Mouse (Mus musculus): ENCODE results near the gene Tmem206.

The Tmem206 gene

DNA sequence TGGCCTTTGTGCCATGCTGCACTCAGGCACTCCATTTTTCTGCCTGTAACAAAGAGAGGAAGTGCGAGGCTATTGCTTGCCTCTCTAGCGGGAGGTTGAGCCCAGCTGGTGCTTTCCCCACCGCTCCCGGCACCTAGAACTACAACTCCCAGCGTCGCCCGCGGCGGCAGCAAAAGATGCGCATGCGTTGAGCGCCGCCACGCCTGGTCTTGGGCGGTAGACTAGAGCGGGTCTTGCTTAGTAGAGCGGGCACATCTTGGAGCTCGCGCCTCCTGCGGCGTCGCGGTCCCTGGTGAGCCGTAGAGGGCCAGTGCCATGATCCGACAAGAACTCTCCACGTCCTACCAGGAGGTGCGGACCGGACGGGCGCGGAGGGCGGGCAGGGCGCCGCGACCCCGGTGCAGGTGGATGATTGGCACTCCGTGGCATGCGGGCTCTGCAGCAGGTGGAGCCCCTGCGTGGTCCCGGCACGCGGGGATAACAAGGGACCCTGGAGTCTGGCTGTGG, at the start of gene Tmem206:
TSS of gene Tmem206 (plus strand) at position 187 of the 507 bp plus-strand sequence.
- in situ Hi-C loops (cut with MboI, MseI), result no loop called here

DNA sequence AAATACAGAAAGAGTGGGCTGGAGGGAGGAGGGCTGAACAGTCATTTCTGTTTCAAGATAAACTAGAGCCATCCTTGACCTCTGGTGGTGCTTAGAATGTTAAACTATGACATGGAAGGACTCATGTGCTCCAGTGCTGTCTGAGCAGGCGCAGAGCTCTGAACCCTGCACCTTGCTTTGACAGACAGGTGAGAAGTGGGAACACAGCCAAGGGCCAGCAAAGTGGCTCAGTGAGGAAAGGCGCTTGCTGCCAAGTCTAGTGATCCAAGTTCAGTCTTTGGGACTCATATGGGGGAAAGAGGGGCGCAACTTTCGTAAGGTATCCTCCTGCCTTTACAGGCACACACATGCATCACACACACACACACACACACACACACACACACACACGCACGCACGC, 49.5 kb upstream of the Tmem206 start:
- in situ Hi-C loops (cut with MboI, MseI), result no loop called here

DNA sequence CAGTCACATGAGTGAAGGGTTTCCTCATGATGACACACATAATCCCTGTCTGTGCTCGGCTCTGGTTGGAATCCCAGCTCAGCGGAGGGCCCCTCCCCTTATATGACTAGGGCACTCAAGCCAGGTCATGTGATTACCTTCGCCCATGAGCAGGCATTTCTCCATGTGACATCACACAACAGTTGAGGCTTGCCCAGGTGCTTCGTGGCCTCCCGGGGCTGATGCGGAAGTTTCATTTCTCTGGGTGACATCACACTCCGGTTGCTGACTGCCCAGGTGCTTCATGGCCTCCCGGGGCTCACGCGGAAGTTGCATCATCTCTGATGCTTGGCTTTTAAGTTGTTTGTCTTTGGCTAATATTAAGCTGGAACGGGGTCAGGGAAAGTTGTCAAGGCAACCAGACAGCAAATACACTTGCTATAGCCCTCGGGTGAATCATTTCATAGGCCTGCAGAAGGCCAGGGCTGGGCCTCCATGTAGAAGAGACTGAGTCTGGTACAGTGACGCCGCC, 48.1 kb upstream of the Tmem206 start:
- in situ Hi-C loops (cut with MboI, MseI), result no loop called here

DNA sequence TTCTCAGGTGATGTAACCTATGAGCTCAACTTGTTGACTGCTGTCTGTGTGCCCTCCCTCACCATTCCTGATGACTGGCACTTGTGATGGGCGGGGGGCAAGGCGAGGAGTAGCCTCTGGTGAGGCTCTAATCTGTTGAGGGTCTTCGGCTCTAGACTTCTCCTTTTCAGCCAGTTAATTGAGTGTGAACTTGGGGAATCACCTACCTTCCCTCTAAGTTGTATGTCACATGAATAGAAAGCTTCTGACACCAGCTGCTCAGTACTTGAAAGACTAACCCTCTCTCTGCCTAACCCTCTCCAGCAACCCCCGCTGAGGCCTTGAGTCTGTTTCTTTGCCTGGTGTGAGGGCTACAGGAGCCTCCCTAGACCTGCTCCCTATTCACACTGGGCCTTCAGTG, 47.4 kb upstream of the Tmem206 start:
- in situ Hi-C loops (cut with MboI, MseI), result no loop called here

DNA sequence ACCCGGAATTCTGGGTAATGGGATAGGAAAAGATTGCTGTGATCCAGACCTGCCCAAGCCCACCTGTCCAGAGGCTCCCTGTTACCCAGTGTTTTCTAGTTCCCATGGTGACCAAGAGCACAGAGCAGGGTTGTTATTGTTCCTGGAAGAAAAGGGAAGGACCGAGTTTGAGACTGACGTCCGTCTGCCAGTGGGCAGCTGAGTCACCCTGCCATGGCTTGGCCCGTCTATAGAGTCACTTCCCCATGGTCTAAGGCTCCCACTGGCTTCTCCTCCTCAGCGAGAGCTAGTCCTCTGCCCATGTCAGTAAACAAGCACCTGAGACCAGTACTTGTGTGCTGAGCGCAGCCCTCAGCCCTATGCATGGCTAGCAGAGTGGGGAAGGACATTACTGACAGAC, 44.5 kb upstream of the Tmem206 start:
- in situ Hi-C loops (cut with MboI, MseI), result loop anchor here (5.0 kb wide), 1 partner anchor 189 kb away; no protein-coding TSS in a partner anchor

DNA sequence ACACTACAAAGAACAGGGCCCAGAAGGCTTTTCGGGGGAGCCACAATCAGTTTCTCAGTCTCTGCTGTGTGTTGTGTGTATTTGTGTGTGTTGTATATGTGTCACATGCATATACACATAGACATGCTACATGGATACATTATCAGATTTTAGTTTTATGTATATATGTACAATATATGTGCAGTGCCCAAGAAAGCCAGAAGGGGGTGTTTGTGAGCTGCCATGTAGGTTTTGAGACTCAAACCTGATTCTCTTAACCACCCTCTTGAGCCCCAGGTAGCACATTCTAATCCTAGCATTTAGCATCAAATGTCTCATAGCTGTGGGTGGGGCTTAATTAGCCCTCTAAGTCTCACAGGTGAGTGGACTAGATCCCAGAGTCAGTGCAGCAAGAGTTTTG, 43.4 kb upstream of the Tmem206 start:
- in situ Hi-C loops (cut with MboI, MseI), result loop anchor here (5.0 kb wide), 1 partner anchor 190 kb away; no protein-coding TSS in a partner anchor

DNA sequence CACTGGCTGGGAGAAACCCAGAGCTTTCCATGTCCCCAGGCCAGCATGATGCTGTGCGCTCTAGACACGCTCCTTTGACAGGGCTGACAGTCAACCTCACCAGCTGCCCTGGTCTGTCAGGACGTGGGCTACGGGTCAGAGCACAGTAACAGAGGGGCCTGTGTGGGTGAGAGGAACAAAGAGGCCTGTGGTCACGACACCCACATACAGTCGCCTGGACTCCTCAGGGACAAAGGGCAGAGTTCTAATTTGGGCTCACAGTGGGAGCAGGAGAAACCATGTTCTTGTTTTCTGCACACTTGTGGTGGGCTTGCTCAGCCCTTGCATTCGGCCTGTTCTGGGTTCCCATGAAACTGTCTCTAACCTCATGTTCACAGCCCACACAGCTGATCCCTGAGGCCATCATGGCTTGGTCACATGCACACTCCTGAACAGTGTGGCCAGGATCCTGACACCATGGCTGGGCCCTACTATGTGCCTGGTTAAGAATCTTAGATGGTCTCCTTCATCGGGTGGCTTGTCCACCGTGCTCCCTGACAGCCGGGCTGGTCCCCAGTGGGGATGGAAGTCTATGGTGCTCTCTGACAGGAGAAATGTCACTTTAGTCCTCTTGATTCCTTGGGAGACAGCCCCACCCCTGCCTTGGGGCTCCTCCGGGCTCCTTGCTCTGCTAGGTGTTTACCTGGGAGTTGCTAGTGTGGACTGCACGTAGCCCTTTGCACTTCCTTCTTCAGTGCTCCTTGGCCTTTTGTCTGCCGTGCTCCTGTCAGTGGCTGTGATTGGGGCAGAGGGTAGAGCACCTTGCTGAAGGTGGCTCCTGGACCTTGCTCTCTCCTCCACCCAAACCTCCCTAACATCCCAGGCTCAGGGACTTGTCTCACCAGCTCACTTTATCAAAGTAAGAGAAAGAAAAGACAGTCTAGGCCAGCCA, 42.3 kb upstream of the Tmem206 start:
- in situ Hi-C loops (cut with MboI, MseI), result loop anchor here (5.0 kb wide), 1 partner anchor 191 kb away; no protein-coding TSS in a partner anchor

DNA sequence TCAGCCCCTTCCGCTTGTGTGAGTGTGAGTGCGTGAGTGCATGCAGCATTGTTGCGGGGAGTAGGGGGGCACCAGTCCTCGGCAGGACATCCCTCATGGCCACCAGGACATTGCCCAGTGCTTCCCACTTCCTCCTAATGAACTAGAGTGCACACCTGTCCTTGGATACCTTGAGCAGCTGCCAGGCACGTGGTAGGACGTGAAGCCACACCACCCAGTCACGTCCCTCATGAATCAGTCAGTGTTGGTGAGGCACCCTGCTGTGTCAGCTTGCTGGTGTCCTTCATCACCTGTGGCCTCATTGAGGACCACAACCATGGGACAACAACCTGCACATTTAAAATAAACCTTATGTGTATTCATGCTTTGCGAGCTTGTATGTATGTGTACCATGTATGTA, 41.2 kb upstream of the Tmem206 start:
- in situ Hi-C loops (cut with MboI, MseI), result loop anchor here (5.0 kb wide), 1 partner anchor 192 kb away; no protein-coding TSS in a partner anchor

DNA sequence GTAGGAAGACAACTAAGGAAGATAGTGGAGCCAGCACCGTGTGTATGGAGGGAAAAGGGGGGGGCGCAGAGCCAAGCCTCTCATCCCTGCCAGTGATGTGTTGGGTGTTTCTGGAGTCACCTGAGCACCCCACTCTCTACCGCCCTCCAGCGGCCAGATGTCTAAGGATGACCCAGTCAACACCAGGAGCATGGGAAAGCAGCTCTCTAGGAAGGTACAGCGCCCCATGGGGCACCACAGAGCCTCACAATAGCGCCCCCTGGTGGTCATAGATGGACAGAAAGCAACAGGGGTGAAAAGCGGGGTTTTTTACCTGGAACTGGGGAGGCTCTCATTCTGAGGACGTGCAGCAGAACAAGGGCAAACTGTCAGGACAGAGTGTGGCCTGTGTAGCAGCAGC, 37.0 kb upstream of the Tmem206 start:
- in situ Hi-C loops (cut with MboI, MseI), result no loop called here

DNA sequence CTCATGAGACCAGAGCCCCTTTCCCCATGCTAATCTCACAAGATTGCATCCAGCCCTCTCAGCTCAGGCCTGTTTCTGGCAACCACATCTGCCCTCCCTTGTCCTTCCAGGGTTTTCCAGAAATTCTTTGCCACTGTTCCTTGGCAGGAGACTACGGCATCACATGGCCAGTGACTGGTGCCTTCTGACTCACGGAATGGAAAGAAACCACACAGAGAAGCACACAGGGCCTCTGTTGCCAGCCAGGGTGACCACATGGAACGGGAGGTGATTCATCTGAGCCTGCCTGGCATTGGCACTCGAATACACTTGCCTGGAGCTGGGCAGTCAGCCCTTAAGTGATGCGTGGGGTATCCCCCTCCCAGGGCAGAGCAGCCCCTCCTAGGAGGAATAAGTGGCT, 33.4 kb upstream of the Tmem206 start:
- in situ Hi-C loops (cut with MboI, MseI), result no loop called here

DNA sequence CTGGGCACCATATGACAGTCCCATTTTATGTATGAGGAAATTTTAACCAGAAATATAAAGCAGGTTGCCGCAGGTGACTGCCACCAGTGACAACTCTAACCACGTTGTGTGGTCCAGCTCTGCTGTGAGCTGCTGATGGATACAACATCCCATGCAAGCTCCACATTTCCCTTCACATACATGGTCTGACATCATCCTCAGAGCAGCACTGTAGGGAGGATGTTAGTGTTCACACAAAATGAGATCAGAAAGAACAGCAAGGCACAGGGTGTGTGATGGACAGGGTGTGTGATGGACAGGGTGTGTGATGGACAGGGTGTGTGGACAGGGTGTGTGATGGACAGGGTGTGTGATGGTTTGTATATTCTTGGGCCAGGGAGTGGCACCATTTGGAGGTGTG, 32.7 kb upstream of the Tmem206 start:
- in situ Hi-C loops (cut with MboI, MseI), result no loop called here

DNA sequence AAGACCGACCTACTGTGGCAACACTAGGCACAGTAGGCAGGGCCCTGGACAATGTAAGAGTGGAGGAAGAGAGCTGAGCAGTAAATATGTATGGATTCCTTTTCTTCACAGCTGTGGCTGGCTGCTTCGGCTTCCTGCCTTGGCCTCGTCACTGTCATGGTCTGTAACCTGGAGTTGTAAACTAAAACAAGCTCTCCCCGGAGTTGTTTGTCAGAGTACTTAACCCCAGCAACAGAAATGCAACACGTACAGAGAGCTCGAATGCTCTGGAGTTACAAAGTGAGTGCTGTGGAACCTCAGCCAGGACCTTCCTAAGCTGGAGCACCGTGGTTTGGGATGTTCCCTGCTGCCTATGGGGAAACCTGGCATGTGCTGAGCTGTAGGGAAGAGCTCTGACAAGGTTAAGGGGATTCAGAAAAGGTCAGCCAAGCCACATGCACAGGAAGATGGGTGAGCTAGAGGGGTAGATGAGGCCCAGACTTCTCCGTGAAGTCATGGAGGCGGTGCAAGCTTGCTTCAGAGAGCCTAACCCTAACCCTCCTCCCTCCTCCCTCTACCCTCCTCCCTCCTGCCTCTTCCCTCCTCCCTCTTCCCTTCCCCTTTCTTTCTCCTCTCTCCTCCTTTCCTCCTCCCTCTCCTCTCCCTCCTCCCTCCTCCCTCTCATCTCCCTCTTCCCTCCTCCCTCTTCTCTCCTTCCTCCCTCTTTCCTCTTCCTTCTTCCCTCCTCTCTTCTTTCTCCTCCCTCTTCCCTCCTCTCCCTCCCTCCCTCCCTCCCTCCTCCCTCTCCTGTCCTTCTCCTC, 31.5 kb upstream of the Tmem206 start:
- in situ Hi-C loops (cut with MboI, MseI), result no loop called here

DNA sequence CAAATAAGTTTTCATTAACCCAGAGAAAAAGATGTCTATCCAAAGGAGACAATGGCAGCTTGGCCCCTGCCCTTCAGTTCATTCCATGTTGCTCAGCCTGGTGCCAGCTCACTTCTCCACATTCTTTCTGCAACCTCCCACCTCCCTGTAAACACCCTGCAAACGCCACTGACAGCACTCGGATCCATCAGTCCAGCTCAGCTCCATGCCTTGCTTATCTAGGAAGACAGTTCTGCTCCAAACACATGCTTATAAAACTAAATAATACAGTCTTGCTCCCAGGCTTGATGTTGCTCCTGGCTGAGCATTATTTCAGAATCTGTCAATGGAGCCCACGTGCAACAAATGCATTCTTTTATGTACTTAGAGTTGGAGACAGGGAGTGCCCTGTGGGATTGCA, 29.9 kb upstream of the Tmem206 start:
- in situ Hi-C loops (cut with MboI, MseI), result no loop called here

DNA sequence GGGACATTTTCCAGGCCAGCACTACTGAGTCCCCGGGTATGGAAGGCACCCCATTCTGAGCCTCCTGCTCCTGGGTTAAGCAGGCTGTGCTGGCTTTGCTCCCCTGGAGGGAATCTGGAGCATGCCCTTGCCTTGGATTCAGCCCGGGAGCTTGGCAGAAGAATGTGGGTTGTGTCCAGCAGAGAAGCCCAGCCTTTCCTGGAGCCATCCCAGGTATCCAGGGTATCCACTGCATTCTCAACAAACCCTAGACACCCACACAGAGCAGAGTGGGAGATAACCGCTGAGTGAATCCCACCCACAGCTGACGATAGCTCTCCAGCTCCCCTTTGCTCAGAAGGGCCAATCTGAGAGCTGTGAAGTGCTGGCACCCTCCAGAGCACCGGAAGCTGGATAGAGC, 29.3 kb upstream of the Tmem206 start:
- in situ Hi-C loops (cut with MboI, MseI), result no loop called here

DNA sequence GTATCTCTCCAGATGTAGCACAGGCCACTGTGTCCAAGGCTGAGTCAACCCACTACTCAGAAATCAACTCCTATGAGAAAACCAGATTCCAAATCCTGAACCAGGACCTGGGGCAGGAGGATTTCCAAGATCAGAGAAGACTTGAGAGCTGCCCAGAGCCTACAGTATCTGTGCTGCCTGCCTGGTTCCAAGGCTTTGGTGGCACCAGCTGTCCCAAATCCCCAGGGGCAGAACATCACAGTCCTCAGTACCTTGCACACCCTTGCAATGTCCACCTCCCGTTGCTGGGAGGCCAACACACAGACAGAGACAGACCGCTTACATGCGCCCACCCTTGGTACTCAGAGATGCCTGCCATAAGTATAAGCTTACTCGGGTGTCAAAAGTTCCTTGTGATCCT, 27.4 kb upstream of the Tmem206 start:
- in situ Hi-C loops (cut with MboI, MseI), result no loop called here

DNA sequence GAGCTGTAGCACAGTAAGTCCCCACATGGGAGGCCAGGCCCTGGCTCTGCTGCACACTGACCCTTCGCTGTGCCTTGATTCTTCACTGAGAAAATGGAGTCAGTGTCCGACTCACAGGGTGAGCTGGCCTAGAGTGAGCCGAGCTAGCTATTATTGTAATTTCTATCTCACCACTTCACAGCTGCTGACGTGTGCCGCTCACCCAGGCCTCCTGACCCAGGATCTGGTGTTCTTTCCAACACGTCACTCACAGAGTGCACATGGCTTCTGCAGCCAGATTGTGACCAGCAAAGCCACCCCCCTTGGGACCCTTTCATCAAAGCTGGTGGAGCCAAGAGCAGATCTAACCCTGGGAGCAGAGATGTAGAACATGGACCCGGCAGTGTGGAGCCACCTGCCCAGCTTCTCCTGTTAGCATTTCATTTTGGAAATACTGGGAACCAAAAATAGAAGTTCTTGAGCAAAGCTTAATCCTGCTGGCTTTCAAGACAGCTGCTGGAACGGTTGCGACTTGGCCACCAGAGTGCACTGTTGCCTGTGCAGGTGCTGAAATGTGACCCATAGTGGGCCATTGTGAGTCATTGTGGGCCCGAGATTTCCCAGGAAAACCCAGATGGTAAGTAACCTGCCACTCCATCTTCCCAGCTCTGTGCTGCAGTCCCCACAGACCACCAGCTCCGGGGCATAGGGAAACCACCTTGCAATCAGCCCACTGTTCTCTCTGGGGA, 26.3 kb upstream of the Tmem206 start:
- in situ Hi-C loops (cut with MboI, MseI), result no loop called here

DNA sequence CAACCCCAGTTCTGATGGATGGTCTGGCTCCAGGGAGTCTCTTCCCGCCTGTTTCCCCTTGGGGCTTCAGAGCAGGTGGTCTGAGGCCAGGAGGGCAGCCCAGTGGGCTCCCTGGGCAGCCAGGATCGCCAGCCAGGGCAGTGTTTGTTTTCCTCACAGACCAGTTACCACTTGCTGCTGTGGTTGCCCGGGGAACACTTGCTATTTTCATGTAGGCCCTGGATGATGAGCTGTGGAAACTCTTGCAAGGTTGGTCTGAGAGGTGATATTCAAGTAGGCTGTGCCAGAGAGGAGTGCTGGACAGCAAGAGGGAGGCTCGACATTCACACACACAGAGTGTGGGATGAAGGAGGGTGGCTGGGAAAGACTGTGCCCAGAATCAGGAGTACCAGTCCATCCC, 23.8 kb upstream of the Tmem206 start:
- in situ Hi-C loops (cut with MboI, MseI), result no loop called here

DNA sequence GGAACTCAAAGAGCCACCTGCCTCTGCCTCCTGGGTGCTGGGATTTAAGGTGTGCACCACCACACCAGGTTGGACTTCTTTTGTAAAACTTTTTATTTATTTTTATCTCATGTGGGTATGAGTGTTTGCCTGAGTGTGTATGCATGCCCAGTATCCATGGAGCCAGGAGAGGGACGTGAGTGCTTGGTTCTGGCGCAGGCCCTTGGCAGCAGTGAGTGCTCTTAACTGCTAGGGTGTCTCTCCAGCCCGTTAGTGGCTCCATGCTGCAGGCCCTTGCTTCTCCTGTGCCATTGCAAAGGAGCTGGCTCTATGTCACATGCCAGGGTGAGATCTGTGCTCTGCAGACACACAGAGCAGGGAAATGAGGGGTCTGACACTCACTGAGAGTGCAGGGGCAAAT, 22.0 kb upstream of the Tmem206 start:
- in situ Hi-C loops (cut with MboI, MseI), result no loop called here

DNA sequence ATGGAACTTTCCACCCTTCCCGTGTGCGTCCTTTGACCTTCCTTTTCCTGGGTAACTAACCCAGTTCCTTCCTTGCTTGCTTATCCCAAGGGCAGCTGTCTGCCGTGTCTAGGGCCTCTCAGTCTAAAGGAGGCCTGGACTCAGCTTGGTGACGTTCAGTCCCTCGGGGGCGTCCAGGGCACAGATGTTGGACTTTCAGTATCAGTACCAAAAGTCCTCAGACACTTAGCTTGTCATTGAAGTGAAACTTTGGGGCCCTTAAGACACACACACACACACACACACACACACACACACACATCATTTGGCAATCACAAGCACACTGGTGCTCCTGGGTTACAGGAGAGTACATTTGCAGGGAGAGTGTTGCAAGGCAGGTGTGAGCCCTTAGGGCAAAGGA, 21.5 kb upstream of the Tmem206 start:
- in situ Hi-C loops (cut with MboI, MseI), result no loop called here

DNA sequence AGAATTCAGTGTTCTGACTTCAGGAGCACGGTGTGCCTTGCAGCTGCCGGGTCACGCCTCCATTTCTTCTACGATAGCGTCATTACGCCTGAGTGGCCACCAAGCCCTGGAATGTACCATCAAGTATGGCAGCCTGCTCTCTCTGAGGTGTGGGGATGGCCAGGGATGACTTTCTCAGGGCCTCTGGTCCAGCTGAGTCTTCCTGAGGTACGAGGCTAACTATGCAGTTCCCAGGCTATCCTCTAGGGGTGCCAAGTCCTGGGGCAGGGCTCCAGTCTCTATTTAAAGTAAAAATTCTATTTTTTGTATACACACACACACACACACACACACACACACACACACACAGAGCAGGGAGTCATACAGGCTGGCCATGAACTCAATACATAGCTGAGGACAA, 20.1 kb upstream of the Tmem206 start:
- in situ Hi-C loops (cut with MboI, MseI), result no loop called here

DNA sequence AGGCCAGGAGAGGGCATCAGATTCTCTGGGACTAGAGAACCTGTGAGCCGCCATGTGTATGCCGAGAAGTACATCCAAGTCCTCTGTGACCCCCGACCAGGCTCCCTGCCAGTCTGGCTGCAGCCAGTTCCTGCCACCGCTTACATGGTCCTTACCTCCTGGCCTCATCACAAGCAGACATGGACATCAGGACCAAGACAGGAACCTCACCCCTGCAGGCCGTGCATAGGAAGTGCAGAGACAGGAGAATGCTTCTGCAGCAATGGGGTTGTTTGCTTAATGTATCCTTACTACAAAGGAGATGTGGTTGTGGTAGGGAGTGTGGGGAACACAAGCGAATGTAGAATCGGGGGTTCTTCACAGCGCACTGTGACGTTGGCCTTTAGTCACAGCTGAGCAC, 19.4 kb upstream of the Tmem206 start:
- in situ Hi-C loops (cut with MboI, MseI), result no loop called here
